Mouse (Mus musculus): ENCODE measurements around the gene Ctdsp1. TPM values are rescaled to one million over a fixed set of nuclear protein-coding genes. Genes with fewer than 3 reads are reported as not detected.
A peak's percentile ranks its signal among the peaks of the same experiment; 100 is the strongest.

Ctdsp1 gene
- total RNA-seq (2014; fragmentation: Nextera tagmentation) (154 and 171 TPM in 2 replicates), total RNA-seq (2017) (64.6 and 66.4 TPM in 2 replicates), polyA plus RNA-seq (2012) (272 and 321 TPM in 2 replicates)

- no peak for TF ChIP-seq CTCF (IDR thresholded peaks at IDR 0.05; ENCODE audit: low read depth, low read length)
- TF ChIP-seq GATA1 (IDR thresholded peaks at IDR 0.05; ENCODE audit: borderline replicate concordance, low read length): no peak
- no peak for TF ChIP-seq GATA2 (IDR thresholded peaks at IDR 0.05; ENCODE audit: borderline replicate concordance, low read depth, low read length)
- no peak for TF ChIP-seq TAL1 (conservative IDR thresholded peaks at IDR 0.05; ENCODE audit: low read depth, low read length)
- TF ChIP-seq POLR2AphosphoS5 (IDR thresholded peaks at IDR 0.05; ENCODE audit: insufficient replicate concordance, low read depth, low read length): no peak
- Histone ChIP-seq H3K9me3 (replicated peaks) (no peaks in the 10 kb centered on the region; the same call in 1 of the 2 replicates), H3K36me3 (replicated peaks) (peaks cover 30% of the 10 kb centered on the region), H3K27me3 (ENCODE audit: insufficient read depth, low read length) (no peaks in the 10 kb centered on the region), H3K4me1 (ENCODE audit: insufficient read depth, low read depth, low read length) (peaks cover 85% of the 10 kb centered on the region), H3K4me3 (ENCODE audit: low read depth, low read length) (peak within 1 kb of the TSS; percentile 82)
- peak; percentile 88 for DNase-seq (ENCODE audit: low spot score)
- ATAC-seq (ENCODE audit: extremely low read depth, insufficient number of reproducible peaks, low FRiP score, poor library complexity, severe bottlenecking): peak; percentile 7; the same call in 1 of the 2 replicates
Measured at GRCm38 (mm10) chr1:74390924-74391748, at the start of gene Ctdsp1. Gene Ctdsp1, plus strand, starts transcription at chr1:74391509.

GRCm38 (mm10) chr1:74341898-74342297 lies 49.4 kb upstream of the Ctdsp1 start:
- H3K9me3 ChIP-seq (replicated peaks): no peaks in the 10 kb centered on the region
- H3K27me3 ChIP-seq (ENCODE audit: insufficient read depth, low read length): peaks cover 59% of the 10 kb centered on the region
- DNase-seq (ENCODE audit: low spot score): no peak
- H3K4me1 ChIP-seq (ENCODE audit: insufficient read depth, low read depth, low read length): peaks cover 5% of the 10 kb centered on the region
- no peak for ATAC-seq (ENCODE audit: extremely low read depth, insufficient number of reproducible peaks, low FRiP score, poor library complexity, severe bottlenecking)
- no peaks in the 10 kb centered on the region for H3K36me3 ChIP-seq (replicated peaks)
- TF ChIP-seq POLR2AphosphoS5 (IDR thresholded peaks at IDR 0.05; ENCODE audit: insufficient replicate concordance, low read depth, low read length) (no peak), TAL1 (conservative IDR thresholded peaks at IDR 0.05; ENCODE audit: low read depth, low read length) (no peak), GATA1 (IDR thresholded peaks at IDR 0.05; ENCODE audit: borderline replicate concordance, low read length) (no peak), CTCF (IDR thresholded peaks at IDR 0.05; ENCODE audit: low read depth, low read length) (no peak), GATA2 (IDR thresholded peaks at IDR 0.05; ENCODE audit: borderline replicate concordance, low read depth, low read length) (no peak)
- H3K4me3 ChIP-seq (ENCODE audit: low read depth, low read length): no peak overlapping the region

GRCm38 (mm10) chr1:74342308-74342707 lies 49.0 kb upstream of the Ctdsp1 start:
- no peak for TF ChIP-seq GATA1 (IDR thresholded peaks at IDR 0.05; ENCODE audit: borderline replicate concordance, low read length)
- no peak for TF ChIP-seq GATA2 (IDR thresholded peaks at IDR 0.05; ENCODE audit: borderline replicate concordance, low read depth, low read length)
- TF ChIP-seq POLR2AphosphoS5 (IDR thresholded peaks at IDR 0.05; ENCODE audit: insufficient replicate concordance, low read depth, low read length): no peak
- no peak for TF ChIP-seq TAL1 (conservative IDR thresholded peaks at IDR 0.05; ENCODE audit: low read depth, low read length)
- no peak for TF ChIP-seq CTCF (IDR thresholded peaks at IDR 0.05; ENCODE audit: low read depth, low read length)
- H3K4me3 ChIP-seq (ENCODE audit: low read depth, low read length): no peak overlapping the region
- H3K27me3 ChIP-seq (ENCODE audit: insufficient read depth, low read length): peaks cover 58% of the 10 kb centered on the region
- H3K36me3 ChIP-seq (replicated peaks): no peaks in the 10 kb centered on the region
- H3K9me3 ChIP-seq (replicated peaks): no peaks in the 10 kb centered on the region
- H3K4me1 ChIP-seq (ENCODE audit: insufficient read depth, low read depth, low read length): peaks cover 5% of the 10 kb centered on the region
- ATAC-seq (ENCODE audit: extremely low read depth, insufficient number of reproducible peaks, low FRiP score, poor library complexity, severe bottlenecking) (no peak), DNase-seq (ENCODE audit: low spot score) (no peak)

GRCm38 (mm10) chr1:74343161-74343560 lies 48.1 kb upstream of the Ctdsp1 start:
- DNase-seq (ENCODE audit: low spot score): no peak
- peaks cover 3% of the 10 kb centered on the region for H3K4me1 ChIP-seq (ENCODE audit: insufficient read depth, low read depth, low read length)
- ATAC-seq (ENCODE audit: extremely low read depth, insufficient number of reproducible peaks, low FRiP score, poor library complexity, severe bottlenecking): no peak
- H3K9me3 ChIP-seq (replicated peaks): no peaks in the 10 kb centered on the region
- TF ChIP-seq CTCF (IDR thresholded peaks at IDR 0.05; ENCODE audit: low read depth, low read length) (no peak), GATA1 (IDR thresholded peaks at IDR 0.05; ENCODE audit: borderline replicate concordance, low read length) (no peak), POLR2AphosphoS5 (IDR thresholded peaks at IDR 0.05; ENCODE audit: insufficient replicate concordance, low read depth, low read length) (no peak), TAL1 (conservative IDR thresholded peaks at IDR 0.05; ENCODE audit: low read depth, low read length) (no peak), GATA2 (IDR thresholded peaks at IDR 0.05; ENCODE audit: borderline replicate concordance, low read depth, low read length) (no peak)
- H3K36me3 ChIP-seq (replicated peaks): no peaks in the 10 kb centered on the region
- H3K4me3 ChIP-seq (ENCODE audit: low read depth, low read length): no peak overlapping the region
- H3K27me3 ChIP-seq (ENCODE audit: insufficient read depth, low read length): peaks cover 58% of the 10 kb centered on the region

GRCm38 (mm10) chr1:74344163-74344916 lies 47.0 kb upstream of the Ctdsp1 start:
- Histone ChIP-seq H3K4me3 (ENCODE audit: low read depth, low read length) (no peak overlapping the region), H3K36me3 (replicated peaks) (no peaks in the 10 kb centered on the region), H3K4me1 (ENCODE audit: insufficient read depth, low read depth, low read length) (no peaks in the 10 kb centered on the region), H3K9me3 (replicated peaks) (no peaks in the 10 kb centered on the region), H3K27me3 (ENCODE audit: insufficient read depth, low read length) (peaks cover 56% of the 10 kb centered on the region)
- ATAC-seq (ENCODE audit: extremely low read depth, insufficient number of reproducible peaks, low FRiP score, poor library complexity, severe bottlenecking) (no peak), DNase-seq (ENCODE audit: low spot score) (no peak)
- no peak for TF ChIP-seq GATA1 (IDR thresholded peaks at IDR 0.05; ENCODE audit: borderline replicate concordance, low read length)
- no peak for TF ChIP-seq TAL1 (conservative IDR thresholded peaks at IDR 0.05; ENCODE audit: low read depth, low read length)
- no peak for TF ChIP-seq POLR2AphosphoS5 (IDR thresholded peaks at IDR 0.05; ENCODE audit: insufficient replicate concordance, low read depth, low read length)
- TF ChIP-seq CTCF (IDR thresholded peaks at IDR 0.05; ENCODE audit: low read depth, low read length): no peak
- no peak for TF ChIP-seq GATA2 (IDR thresholded peaks at IDR 0.05; ENCODE audit: borderline replicate concordance, low read depth, low read length)
